8 mouse cellular contexts compared by ENCODE assay signal in genomic region chr6:119902204-119903080, GRCm38 (mm10). TPM values are rescaled to one million over a fixed set of nuclear protein-coding genes. Genes with fewer than 3 reads are reported as not detected.
DNase-seq lines count a peak whose midpoint lies in the region; ATAC-seq and TF ChIP-seq lines count a peak whose summit lies in the region.

Gene Rad52, plus strand, starts transcription at chr6:119902698.

- DNase-seq in gastrocnemius, postnatal 10 days = peak; percentile 74
- peak; percentile 92 for DNase-seq in induced T-regulatory cell, adult 2 months (ENCODE audit: low read depth)
- DNase-seq in left cerebral cortex, adult 9 months (ENCODE audit: low spot score in 2 of 2) = peak; percentile 78 to 92
- peak; percentile 83 for DNase-seq in right cerebral cortex, postnatal 14 days
- peak; percentile 79 to 83 for DNase-seq in urinary bladder, postnatal 36 days (ENCODE audit: low spot score in 2 of 2)

- peak within 1 kb of the TSS; percentile 90 for H3K4me3 ChIP-seq in cortical plate, adult 2 months (ENCODE audit: insufficient read depth, low read length)

- TF ChIP-seq CTCF in cortical plate, adult 2 months (IDR thresholded peaks at IDR 0.05; ENCODE audit: extremely low read depth, insufficient read depth, low read length) = no peak

- peaks cover 1% of the 10 kb centered on the region; the same call in 1 of the 2 replicates for H3K4me1 ChIP-seq in cortical plate, adult 2 months (ENCODE audit: control insufficient read depth, insufficient read depth, low read length)

- ATAC-seq in activated CD4-positive, CD25-positive, alpha-beta regulatory T cell, adult 4 months = peak; percentile 82
- ATAC-seq in megakaryocyte progenitor cell, adult 5-6 weeks (replicated peaks; ENCODE audit: poor library complexity) = peak; percentile 93

- peak within 1 kb of the TSS; percentile 77 for H3K27ac ChIP-seq in cortical plate, adult 2 months (ENCODE audit: insufficient read depth, low read length)

- peak; percentile 68 for TF ChIP-seq POLR2A in cortical plate, adult 2 months (IDR thresholded peaks at IDR 0.05; ENCODE audit: extremely low read depth, insufficient read depth, low read length)

RNA-seq across cellular contexts. Expression of gene Rad52, which starts in this region (rescaled TPM):
- polyA plus RNA-seq in activated CD4-positive, CD25-positive, alpha-beta regulatory T cell, adult 4 months (2017; shearing (Covaris generic)) = 10 to 100 TPM; 50.5 to 53.0 TPM
- polyA plus RNA-seq in cortical plate, adult 2 months (2012; rRNA removed) = 60.6 and 65.7 TPM in 2 replicates
- total RNA-seq in gastrocnemius, postnatal 10 days (2021) = 10 to 100 TPM; 10.4 to 20.3 TPM
- 23.2 and 27.7 TPM in 2 replicates for total RNA-seq in megakaryocyte progenitor cell, adult 5-6 weeks (2015)
- total RNA-seq in megakaryocyte progenitor cell, adult 5-6 weeks (2017) = 20.4 and 26.3 TPM in 2 replicates

Comparison
In these comparisons a context has a peak if more than half of its experiments do, and no peak if none do; other contexts are left out.
1. Peak in every context shown above with its lines: DNase-seq, ATAC-seq, H3K4me3 ChIP-seq and H3K27ac ChIP-seq.